Mouse (Mus musculus) left cerebral cortex, postnatal 25 days (tissue): ENCODE measurements at regions not wholly inside any gene's neighbourhood (a gene's known extent, or its start where the extent isn't known, plus 50 kb on each side); places are given as distances from the start of the nearest gene placed in this dataset.
"Not testable (repeated sequence)": the region's sequence is repeated elsewhere in the genome, so short reads cannot be mapped to it uniquely, and the experiment has no call there.

Experiments used
- DNase-seq, 2 experiments: peaks; one replicate each; pipeline ENCODE4 v3.0.0; 2022; ENCODE audit warnings: low spot score in 2 of 2, mixed read lengths in 1 of 2
- intact Hi-C: fragments of 180-260 bp; cut with DNase I; formaldehyde crosslinking; loops from one replicate; pipeline ENCODE4 v1.15.1; 2025

DNA sequence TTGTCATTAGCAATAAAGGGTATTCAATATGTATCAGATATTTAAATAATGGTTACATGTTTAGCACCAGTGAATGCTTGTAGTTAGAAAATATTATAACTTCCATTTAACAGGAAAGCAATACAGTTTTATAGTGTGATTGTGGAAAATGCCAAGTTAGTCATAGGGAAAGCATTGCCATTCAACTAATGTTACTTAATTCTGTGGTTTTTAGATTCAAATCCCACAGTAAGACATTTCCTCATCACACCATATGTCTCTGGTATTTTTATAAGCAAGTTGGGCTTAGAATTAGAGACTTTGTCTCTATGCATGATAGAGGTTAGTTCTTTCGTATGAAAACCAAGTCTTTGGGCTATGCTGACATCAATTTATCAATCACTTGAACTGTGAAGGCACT lies 133.0 kb downstream of the Prr30 start:
- DNase-seq, result no peak
- intact Hi-C loops, result no loop called here

DNA sequence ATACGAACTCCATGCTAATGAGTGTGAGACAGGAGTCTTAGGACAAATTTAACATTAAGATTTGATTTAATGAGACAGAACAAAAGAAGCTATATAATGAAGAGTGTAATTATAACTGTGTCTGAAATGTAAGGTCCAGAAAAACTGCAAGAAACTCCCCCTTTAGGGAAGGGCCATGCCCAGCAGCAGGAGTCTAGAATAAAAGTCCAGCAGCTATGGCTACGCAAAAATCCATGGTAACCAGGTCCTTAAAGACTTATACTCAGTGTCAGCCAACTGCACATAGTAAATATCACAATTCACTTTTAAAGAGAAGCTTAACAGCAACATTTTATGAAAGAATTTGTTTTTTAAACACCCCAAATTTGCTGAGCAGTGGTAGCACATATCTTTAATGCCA lies 143.3 kb downstream of the Prr30 start:
- intact Hi-C loops, result no loop called here
- no peak for DNase-seq

GRCm38 (mm10) chr14:101055915-101056314 lies 144.2 kb downstream of the Prr30 start:
- intact Hi-C loops, result no loop called here
- DNase-seq, result peak; percentile 3 to 30

- DNase-seq, result no peak
- intact Hi-C loops, result no loop called here
Measured at GRCm38 (mm10) chr14:101054786-101055185, 145.3 kb downstream of the Prr30 start.

DNA sequence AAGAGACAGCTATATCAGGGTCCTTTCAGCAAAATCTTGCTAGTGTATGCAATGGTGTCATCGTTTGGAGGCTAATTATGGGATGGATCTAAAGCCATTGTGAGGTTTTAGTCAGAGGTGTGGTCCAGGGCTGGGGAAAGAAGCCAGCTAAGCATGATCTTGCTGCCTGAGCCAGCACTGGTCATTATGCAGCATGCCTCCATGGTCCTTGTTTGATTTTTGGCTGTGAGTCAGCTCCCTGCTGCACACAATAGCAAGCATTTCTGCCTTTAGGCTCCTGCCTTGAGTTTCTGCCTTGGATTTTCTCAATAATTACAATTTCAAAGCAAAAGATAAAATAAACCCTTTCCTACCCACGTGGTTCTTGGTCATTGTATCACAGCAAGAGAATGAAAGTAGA lies 147.4 kb downstream of the Prr30 start:
- intact Hi-C loops, result no loop called here
- no peak for DNase-seq

GRCm38 (mm10) chr14:101050212-101050611 lies 149.9 kb downstream of the Prr30 start:
- intact Hi-C loops, result no loop called here
- DNase-seq, result no peak

DNA sequence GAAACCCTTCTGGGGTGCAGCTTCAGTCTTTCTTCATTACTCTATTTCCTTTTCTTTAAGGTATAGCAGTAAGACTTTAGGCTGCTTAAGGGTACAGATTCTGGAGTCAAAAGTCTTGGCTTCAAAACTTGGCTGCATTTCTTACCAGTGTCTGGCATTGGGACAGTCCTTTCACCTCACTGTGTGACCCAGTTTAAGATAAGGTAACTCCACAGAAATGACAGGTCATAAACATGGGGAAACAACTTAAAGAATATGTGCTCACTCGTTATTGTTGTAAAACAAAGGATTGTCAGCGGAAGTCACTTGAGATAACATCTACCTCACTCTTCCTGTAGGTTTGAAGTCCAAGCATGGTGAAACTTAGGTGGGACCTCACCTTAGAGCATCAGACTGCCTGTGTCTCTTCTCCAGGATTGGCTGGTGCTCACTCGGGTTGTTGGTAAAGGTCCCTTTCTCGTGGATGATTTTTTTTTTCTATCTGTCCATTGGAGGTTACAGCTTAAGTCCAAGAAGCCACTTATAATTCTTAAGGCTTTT lies 150.4 kb downstream of the Prr30 start:
- intact Hi-C loops, result no loop called here
- no peak for DNase-seq

DNA sequence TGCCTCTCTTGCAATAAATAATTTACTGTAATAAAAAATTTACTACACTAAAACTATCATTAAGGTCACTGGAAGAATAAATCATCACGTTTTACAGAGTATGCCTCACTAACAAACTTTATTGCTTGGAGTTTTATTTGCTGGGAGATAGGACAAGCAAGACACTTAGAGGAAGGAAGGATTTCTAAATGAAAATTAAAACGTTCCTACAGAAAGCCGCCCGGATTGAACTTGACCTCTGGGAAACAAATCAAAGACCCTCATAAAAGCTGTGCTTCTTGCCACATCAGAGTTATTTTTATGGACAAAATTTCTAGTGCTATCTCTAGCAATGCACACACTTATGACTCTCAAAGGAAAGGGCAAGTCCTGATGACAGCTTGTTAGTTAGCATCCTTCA lies 156.6 kb downstream of the Prr30 start:
- DNase-seq, result no peak
- intact Hi-C loops, result no loop called here

DNA sequence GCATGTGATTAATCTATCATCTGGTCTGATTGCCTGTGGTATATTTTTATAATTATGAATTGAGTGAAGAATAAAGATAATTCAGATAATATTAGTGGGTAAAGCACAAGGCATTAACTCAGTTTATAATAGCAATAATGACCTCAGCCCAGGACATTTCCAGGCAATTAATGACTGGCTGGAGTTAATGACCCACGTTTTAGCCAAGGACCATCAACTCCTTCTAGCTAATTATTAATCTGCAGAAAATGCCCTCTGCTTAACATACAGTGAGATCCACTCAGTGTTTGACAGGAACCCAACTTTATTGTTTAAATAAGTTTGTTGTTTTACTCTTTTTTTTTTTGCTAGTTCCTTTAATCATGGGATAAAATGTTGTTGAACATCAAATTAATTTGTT lies 199.1 kb downstream of the Prr30 start:
- DNase-seq, result no peak
- intact Hi-C loops, result no loop called here

DNA sequence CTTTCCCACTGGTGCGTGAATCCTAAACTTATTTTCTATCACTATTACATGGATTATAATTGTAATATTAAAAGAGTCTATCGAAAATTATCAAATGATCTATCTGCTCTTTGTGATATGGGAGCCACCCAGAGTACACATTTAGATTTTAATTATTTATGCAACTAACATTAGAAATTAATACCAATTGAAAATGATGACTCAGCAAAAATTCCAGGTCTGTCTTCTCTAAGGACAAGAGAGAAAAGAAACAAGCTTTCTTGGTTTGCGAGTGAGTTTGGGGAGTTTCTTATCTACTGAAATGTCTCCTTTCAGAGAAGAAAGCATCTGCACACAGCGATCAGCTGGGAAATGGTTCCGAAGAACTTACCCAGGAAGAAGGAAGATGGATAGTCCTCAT lies 219.4 kb downstream of the Prr30 start:
- intact Hi-C loops, result no loop called here

DNA sequence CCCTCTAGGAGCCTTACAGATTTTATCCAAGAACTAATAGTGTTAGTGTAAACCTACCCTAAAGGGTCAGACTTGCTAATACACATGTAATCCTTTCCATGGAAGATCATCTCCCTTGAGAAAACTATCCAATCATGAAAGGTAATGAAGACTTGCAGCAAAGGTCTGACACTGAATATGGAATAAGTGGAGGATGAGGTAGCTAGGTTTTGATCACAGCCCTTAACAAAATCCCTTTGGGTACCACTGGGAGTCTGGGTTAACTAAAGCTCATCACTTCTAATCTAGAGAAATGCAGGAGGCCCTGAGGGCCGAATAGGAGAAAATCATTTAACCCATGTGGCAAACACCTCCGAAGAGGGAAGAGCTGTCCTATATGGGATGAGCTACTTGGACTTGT lies 221.6 kb downstream of the Prr30 start:
- intact Hi-C loops, result no loop called here
- DNase-seq, result no peak

More for the DNA sequence above, 219.4 kb downstream of the Prr30 start:
- no peak for DNase-seq

DNA sequence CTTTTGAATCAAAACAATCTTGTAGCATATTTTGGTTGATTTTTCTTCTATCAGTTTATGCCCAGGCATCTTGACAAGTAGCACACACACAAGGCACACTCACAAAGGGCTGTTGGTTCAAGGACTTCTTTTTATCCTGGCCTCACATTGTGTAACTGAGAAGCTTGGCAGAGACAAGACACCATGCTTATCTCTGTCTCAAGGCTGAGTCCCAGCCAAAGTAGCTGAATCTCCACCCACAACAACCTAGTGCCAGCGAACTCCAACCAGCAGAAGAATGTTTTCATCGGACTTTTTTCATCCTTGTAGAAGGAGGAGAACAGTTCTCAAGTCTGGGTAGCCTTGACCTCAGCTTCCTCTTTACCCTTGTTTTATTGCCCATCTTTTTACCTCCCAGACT lies 229.2 kb downstream of the Prr30 start:
- peak in 1 of 2 experiments; percentile 49 for DNase-seq
- intact Hi-C loops, result no loop called here

- no peak for DNase-seq
Measured at GRCm38 (mm10) chr14:100960198-100960597, 239.9 kb downstream of the Prr30 start.

GRCm38 (mm10) chr14:100955806-100956436 lies 244.2 kb downstream of the Prr30 start:
- DNase-seq, result no peak
- intact Hi-C loops, result no loop called here

More at GRCm38 (mm10) chr14:100960198-100960597, 239.9 kb downstream of the Prr30 start:
- intact Hi-C loops, result no loop called here

GRCm38 (mm10) chr14:100950681-100951119 lies 249.4 kb downstream of the Prr30 start:
- intact Hi-C loops, result no loop called here
- DNase-seq, result no peak

DNA sequence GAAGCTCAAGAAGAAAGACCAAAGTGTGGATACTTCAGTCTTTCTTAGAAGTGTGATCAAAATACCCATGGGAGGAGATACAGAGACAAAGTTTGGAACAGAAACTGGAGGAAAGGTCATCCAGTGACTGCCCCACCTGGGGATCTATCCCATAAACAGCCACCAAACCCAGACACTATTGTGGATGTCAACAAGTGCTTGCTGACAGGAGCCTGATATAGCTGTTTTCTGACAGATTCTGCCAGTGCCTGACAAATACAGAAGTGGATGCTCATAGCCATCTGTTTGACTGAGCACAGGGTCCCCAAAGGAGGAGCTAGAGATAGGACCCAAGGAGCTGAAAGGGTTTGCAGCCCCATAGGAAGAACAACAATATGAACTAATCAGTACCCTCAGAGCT lies 252.5 kb downstream of the Prr30 start:
- DNase-seq, intact Hi-C loops: not testable (repeated sequence)

GRCm38 (mm10) chr14:100937358-100937887 lies 262.7 kb downstream of the Prr30 start:
- intact Hi-C loops, result no loop called here

GRCm38 (mm10) chr14:100934554-100934953 lies 265.6 kb downstream of the Prr30 start:
- DNase-seq, result no peak
- intact Hi-C loops, result no loop called here

More at GRCm38 (mm10) chr14:100937358-100937887, 262.7 kb downstream of the Prr30 start:
- DNase-seq, result no peak

DNA sequence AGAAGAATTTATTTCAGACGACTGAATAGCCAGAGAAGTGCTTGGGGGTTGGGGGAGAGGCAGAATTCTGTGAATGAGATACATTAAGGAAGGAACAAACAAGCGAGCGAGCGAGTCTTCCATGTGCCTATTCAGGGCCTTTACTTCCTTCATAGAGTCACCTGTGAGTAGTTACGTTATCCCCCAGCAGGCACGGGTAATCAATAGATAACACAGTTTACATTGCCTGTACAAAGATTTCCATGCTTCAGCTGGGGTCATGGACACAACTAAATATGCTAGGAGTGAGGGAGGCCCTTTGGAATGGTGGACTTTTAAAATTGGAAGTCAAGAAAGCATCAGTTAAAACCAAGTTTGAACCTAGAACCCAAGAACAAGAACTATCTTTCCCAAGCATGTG lies 275.2 kb downstream of the Prr30 start:
- DNase-seq, result no peak
- intact Hi-C loops, result no loop called here

DNA sequence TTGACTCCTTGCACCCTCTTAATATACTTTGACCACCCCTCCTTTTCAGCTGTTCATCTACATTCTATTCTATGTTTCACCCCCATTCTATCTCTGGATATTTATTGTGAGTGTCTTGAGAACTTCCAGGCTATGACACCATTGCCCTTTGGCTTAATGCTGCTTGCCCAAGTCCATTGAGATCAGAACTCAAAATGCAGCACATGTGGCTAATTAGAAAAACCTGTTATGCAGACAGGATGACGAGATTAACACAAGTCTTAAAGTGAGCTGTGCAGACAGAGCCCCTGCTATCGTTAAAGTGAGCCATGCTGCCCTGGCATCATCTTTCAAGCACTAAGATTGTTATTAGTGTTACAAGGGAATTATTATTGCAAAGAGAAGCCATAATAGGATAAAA lies 299.9 kb downstream of the Prr30 start:
- intact Hi-C loops, result no loop called here
- no peak for DNase-seq

GRCm38 (mm10) chr14:100899074-100899473 lies 301.1 kb downstream of the Prr30 start:
- intact Hi-C loops, result no loop called here
- peak in 1 of 2 experiments; percentile 5 for DNase-seq
